Comparison of ENCODE assay signal across 9 mouse cellular contexts in the genomic region with DNA sequence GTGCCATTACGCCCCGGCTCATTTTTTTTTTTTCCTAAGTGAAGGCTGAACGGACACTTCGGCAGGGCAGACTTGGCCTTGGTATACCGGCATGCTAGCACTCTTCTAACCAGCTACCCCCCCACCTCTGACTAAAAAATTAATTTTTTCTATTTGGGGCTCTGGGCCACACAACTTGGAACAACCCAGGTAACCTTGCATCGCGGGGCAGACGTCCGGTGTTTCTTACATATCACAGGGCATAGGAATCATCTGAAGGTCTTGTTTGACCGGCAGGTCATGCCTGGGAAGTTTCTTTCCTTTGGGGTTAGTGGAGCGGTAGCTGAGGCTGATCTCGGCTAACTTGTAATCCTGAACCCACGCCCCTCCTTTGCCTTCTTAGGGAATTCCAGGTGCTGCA. TPM values are rescaled to one million over a fixed set of nuclear protein-coding genes. Genes with fewer than 3 reads are reported as not detected.
DNase-seq lines count a peak whose midpoint lies in the region; ATAC-seq and TF ChIP-seq lines count a peak whose summit lies in the region.
"Had no signal": no experiment of that assay in that cellular context is flagged by ENCODE, and none has a peak within 500 bp of the region (broad histone marks: within the 10 kb centered on the region; RNA-seq: fewer than 3 reads in every experiment).

No protein-coding gene starts in this region.

- peak overlapping the region; percentile 81 for H3K27ac ChIP-seq in heart, embryonic 13.5 days (replicated peaks)
- H3K27ac ChIP-seq in bone marrow, adult 2 months (ENCODE audit: control insufficient read depth, insufficient read depth, low read depth, low read length, poor library complexity) = peak overlapping the region; percentile 57
- H3K27ac ChIP-seq in hindbrain, embryonic 14.5 days = peak overlapping the region; percentile 57
- H3K27ac ChIP-seq in midbrain, embryonic 12.5 days (replicated peaks) = peak overlapping the region; percentile 86

- H3K4me2 ChIP-seq in heart, embryonic 13.5 days = peak overlapping the region; percentile 97
- H3K4me2 ChIP-seq in hindbrain, embryonic 14.5 days (replicated peaks) = peak overlapping the region; percentile 96
- H3K4me2 ChIP-seq in midbrain, embryonic 12.5 days (replicated peaks) = peak overlapping the region; percentile 90

- TF ChIP-seq CTCF in bone marrow, adult 2 months (IDR thresholded peaks at IDR 0.05; ENCODE audit: control insufficient read depth, insufficient read depth, low read length) = no peak

- peak overlapping the region; percentile 88 for H3K9ac ChIP-seq in heart, embryonic 13.5 days
- H3K9ac ChIP-seq in hindbrain, embryonic 14.5 days = peak overlapping the region; percentile 76
- peak overlapping the region; percentile 74 for H3K9ac ChIP-seq in midbrain, embryonic 12.5 days (replicated peaks)

- H3K36me3 ChIP-seq in heart, embryonic 13.5 days = peaks cover 31% of the 10 kb centered on the region
- peaks cover 11% of the 10 kb centered on the region for H3K36me3 ChIP-seq in hindbrain, embryonic 14.5 days (replicated peaks; ENCODE audit: control insufficient read depth, insufficient read depth)
- peaks cover 24% of the 10 kb centered on the region for H3K36me3 ChIP-seq in midbrain, embryonic 12.5 days

- no peak for DNase-seq in heart, postnatal 10 days
- no peak for DNase-seq in hindbrain, embryonic 14.5 days (ENCODE audit: low spot score)
- DNase-seq in right cerebral cortex, adult 2 months (ENCODE audit: low spot score in 2 of 2) = no peak
- no peak for DNase-seq in embryo, embryonic 9.5 days (ENCODE audit: extremely low spot score)

- H3K9me3 ChIP-seq in heart, embryonic 13.5 days = no peaks in the 10 kb centered on the region
- no peaks in the 10 kb centered on the region for H3K9me3 ChIP-seq in hindbrain, embryonic 14.5 days (ENCODE audit: control insufficient read depth, low read length)
- H3K9me3 ChIP-seq in midbrain, embryonic 12.5 days = no peaks in the 10 kb centered on the region

- no peak for ATAC-seq in heart, embryonic 13.5 days (ENCODE audit: extremely low read depth, insufficient number of reproducible peaks, low FRiP score, low TSS enrichment)
- ATAC-seq in hindbrain, embryonic 14.5 days (ENCODE audit: low FRiP score) = no peak
- ATAC-seq in midbrain, embryonic 12.5 days (ENCODE audit: low FRiP score, low read depth) = peak; percentile 25; the same call in 1 of the 2 replicates
- no peak; the same call in 1 of the 2 replicates for ATAC-seq in megakaryocyte progenitor cell, adult 5-6 weeks (replicated peaks; ENCODE audit: poor library complexity)

- no peaks in the 10 kb centered on the region for H3K27me3 ChIP-seq in heart, embryonic 13.5 days (replicated peaks)
- H3K27me3 ChIP-seq in hindbrain, embryonic 14.5 days (ENCODE audit: control insufficient read depth, insufficient read depth, low read length) = no peaks in the 10 kb centered on the region
- H3K27me3 ChIP-seq in midbrain, embryonic 12.5 days = no peaks in the 10 kb centered on the region

- intact Hi-C loops in heart, postnatal 10 days (cut with DNase I) = loop anchor here (2.0 kb wide), 1 partner anchor 26 kb away; the partner anchor contains the start of genes Dctn5 and Palb2

- 8% methylated on average over 13 of the region's 13 CpGs for WGBS in heart, embryonic 13.5 days
- 5% methylated on average over 13 of the region's 13 CpGs for WGBS in bone marrow, adult 2 months
- WGBS in hindbrain, embryonic 14.5 days = 8% methylated on average over 13 of the region's 13 CpGs
- WGBS in midbrain, embryonic 12.5 days = 6% methylated on average over 13 of the region's 13 CpGs

- H3K4me1 ChIP-seq in heart, embryonic 13.5 days = peaks cover 37% of the 10 kb centered on the region
- peaks cover 2% of the 10 kb centered on the region; the same call in 1 of the 2 replicates for H3K4me1 ChIP-seq in bone marrow, adult 2 months (ENCODE audit: control insufficient read depth, insufficient read depth, low read length)
- H3K4me1 ChIP-seq in hindbrain, embryonic 14.5 days (replicated peaks; ENCODE audit: control insufficient read depth, insufficient read depth, low read length) = peaks cover 15% of the 10 kb centered on the region
- peaks cover 45% of the 10 kb centered on the region for H3K4me1 ChIP-seq in midbrain, embryonic 12.5 days

- TF ChIP-seq POLR2A in bone marrow, adult 2 months (IDR thresholded peaks at IDR 0.05; ENCODE audit: borderline replicate concordance, control insufficient read depth, low read depth, low read length) = no peak

- H3K4me3 ChIP-seq in heart, embryonic 13.5 days = peak overlapping the region; percentile 91
- peak overlapping the region; percentile 91 for H3K4me3 ChIP-seq in bone marrow, adult 2 months (replicated peaks; ENCODE audit: control insufficient read depth, low read depth, low read length)
- H3K4me3 ChIP-seq in hindbrain, embryonic 14.5 days (replicated peaks; ENCODE audit: low read length) = peak overlapping the region; percentile 69
- peak overlapping the region; percentile 71 for H3K4me3 ChIP-seq in midbrain, embryonic 12.5 days

RNA-seq across cellular contexts. Expression of gene Plk1, which starts 0.8 kb away (rescaled TPM):
- polyA plus RNA-seq in heart, embryonic 13.5 days (2015; fragmentation: Nextera tagmentation; extraction: Ambion mirVana) = 93.1 and 93.9 TPM in 2 replicates
- 10 to 100 TPM; 12.2 to 14.5 TPM for total RNA-seq in heart, postnatal 10 days (2021)
- 36.1 and 36.6 TPM in 2 replicates for polyA plus RNA-seq in bone marrow, adult 2 months (2011; ENCODE audit: insufficient read depth, insufficient read length, low replicate concordance, missing spikeins)
- 14.6 and 17.4 TPM in 2 replicates for polyA plus RNA-seq in hindbrain, embryonic 14.5 days (2014; fragmentation: Nextera tagmentation; extraction: Ambion mirVana)
- 124 and 133 TPM in 2 replicates for polyA plus RNA-seq in midbrain, embryonic 12.5 days (2016; fragmentation: Nextera tagmentation; extraction: Ambion mirVana)
- total RNA-seq in megakaryocyte progenitor cell, adult 5-6 weeks (2015) = 47.5 and 49.1 TPM in 2 replicates
- 41.1 and 45.4 TPM in 2 replicates for total RNA-seq in megakaryocyte progenitor cell, adult 5-6 weeks (2017)

RNA-seq across cellular contexts. Expression of gene Dctn5, which starts 25.6 kb away (rescaled TPM):
- polyA plus RNA-seq in heart, embryonic 13.5 days (2015; fragmentation: Nextera tagmentation; extraction: Ambion mirVana) = 70.6 and 76.4 TPM in 2 replicates
- total RNA-seq in heart, postnatal 10 days (2021) = 10 to 100 TPM; 37.2 to 37.9 TPM
- polyA plus RNA-seq in bone marrow, adult 2 months (2011; ENCODE audit: insufficient read depth, insufficient read length, low replicate concordance, missing spikeins) = 46.6 and 62.2 TPM in 2 replicates
- 159 and 166 TPM in 2 replicates for polyA plus RNA-seq in hindbrain, embryonic 14.5 days (2014; fragmentation: Nextera tagmentation; extraction: Ambion mirVana)
- polyA plus RNA-seq in midbrain, embryonic 12.5 days (2016; fragmentation: Nextera tagmentation; extraction: Ambion mirVana) = 129 and 133 TPM in 2 replicates
- 61.3 and 62.8 TPM in 2 replicates for total RNA-seq in megakaryocyte progenitor cell, adult 5-6 weeks (2015)
- 75.4 and 83.6 TPM in 2 replicates for total RNA-seq in megakaryocyte progenitor cell, adult 5-6 weeks (2017)

RNA-seq across cellular contexts. Expression of gene Palb2, which starts 25.7 kb away (rescaled TPM):
- 9.5 and 10.0 TPM in 2 replicates for polyA plus RNA-seq in heart, embryonic 13.5 days (2015; fragmentation: Nextera tagmentation; extraction: Ambion mirVana)
- 1 to 10 TPM; 1.7 to 2.0 TPM for total RNA-seq in heart, postnatal 10 days (2021)
- 5.9 and 10.7 TPM in 2 replicates for polyA plus RNA-seq in bone marrow, adult 2 months (2011; ENCODE audit: insufficient read depth, insufficient read length, low replicate concordance, missing spikeins)
- polyA plus RNA-seq in hindbrain, embryonic 14.5 days (2014; fragmentation: Nextera tagmentation; extraction: Ambion mirVana) = 5.1 and 5.3 TPM in 2 replicates
- polyA plus RNA-seq in midbrain, embryonic 12.5 days (2016; fragmentation: Nextera tagmentation; extraction: Ambion mirVana) = 19.1 and 20.5 TPM in 2 replicates
- 26.8 and 26.9 TPM in 2 replicates for total RNA-seq in megakaryocyte progenitor cell, adult 5-6 weeks (2015)
- 21.9 and 22.2 TPM in 2 replicates for total RNA-seq in megakaryocyte progenitor cell, adult 5-6 weeks (2017)

RNA-seq across cellular contexts. Expression of gene Ern2, which starts 27.5 kb away (rescaled TPM):
- 0.06 TPM in 1 of 2 replicates, not detected in the other for polyA plus RNA-seq in heart, embryonic 13.5 days (2015; fragmentation: Nextera tagmentation; extraction: Ambion mirVana)
- total RNA-seq in heart, postnatal 10 days (2021) = not detected
- polyA plus RNA-seq in bone marrow, adult 2 months (2011; ENCODE audit: insufficient read depth, insufficient read length, low replicate concordance, missing spikeins) = 0.32 TPM in 1 of 2 replicates, not detected in the other
- polyA plus RNA-seq in hindbrain, embryonic 14.5 days (2014; fragmentation: Nextera tagmentation; extraction: Ambion mirVana) = 0.93 and 1.0 TPM in 2 replicates
- polyA plus RNA-seq in midbrain, embryonic 12.5 days (2016; fragmentation: Nextera tagmentation; extraction: Ambion mirVana) = 0.29 and 0.32 TPM in 2 replicates
- total RNA-seq in megakaryocyte progenitor cell, adult 5-6 weeks (2015) = not detected in 2 replicates
- total RNA-seq in megakaryocyte progenitor cell, adult 5-6 weeks (2017) = not detected in 2 replicates
- total RNA-seq: gastrocnemius, postnatal 14 days had no signal

RNA-seq across cellular contexts. Expression of gene Ndufab1, which starts 56.8 kb away (rescaled TPM):
- polyA plus RNA-seq in heart, embryonic 13.5 days (2015; fragmentation: Nextera tagmentation; extraction: Ambion mirVana) = 1,343 and 1,477 TPM in 2 replicates
- 1,000 to 10,000 TPM; 1,393 to 1,403 TPM for total RNA-seq in heart, postnatal 10 days (2021)
- 74.3 and 130 TPM in 2 replicates for polyA plus RNA-seq in bone marrow, adult 2 months (2011; ENCODE audit: insufficient read depth, insufficient read length, low replicate concordance, missing spikeins)
- polyA plus RNA-seq in hindbrain, embryonic 14.5 days (2014; fragmentation: Nextera tagmentation; extraction: Ambion mirVana) = 681 and 682 TPM in 2 replicates
- polyA plus RNA-seq in midbrain, embryonic 12.5 days (2016; fragmentation: Nextera tagmentation; extraction: Ambion mirVana) = 567 and 632 TPM in 2 replicates
- total RNA-seq in megakaryocyte progenitor cell, adult 5-6 weeks (2015) = 277 and 282 TPM in 2 replicates
- 77.0 and 77.4 TPM in 2 replicates for total RNA-seq in megakaryocyte progenitor cell, adult 5-6 weeks (2017)
